Mouse (Mus musculus) gastrocnemius, postnatal 25 days (tissue): ENCODE results near the gene Olfr480. TPM values are rescaled to one million over a fixed set of nuclear protein-coding genes. Genes with fewer than 3 reads are reported as not detected.

ENCODE experiments used
- DNase-seq: peaks from one replicate; pipeline ENCODE4 v3.0.0; 2022
- long read RNA-seq, 2 experiments: library from polyadenylated mRNA; stranded (forward); transcript quantifications; one replicate each; pipeline ENCODE4 v2.0.0; 2021
- total RNA-seq, 2 experiments: library from RNA; stranded (reverse); gene quantifications; 1 replicate in 1 of 2; 2 replicates in 1 of 2; pipeline ENCODE4 v1.2.3; 2021

Gene Olfr480
- not detected for total RNA-seq
- long read RNA-seq, experiment 1: 0 reads
- long read RNA-seq, experiment 2: 0 reads

DNA sequence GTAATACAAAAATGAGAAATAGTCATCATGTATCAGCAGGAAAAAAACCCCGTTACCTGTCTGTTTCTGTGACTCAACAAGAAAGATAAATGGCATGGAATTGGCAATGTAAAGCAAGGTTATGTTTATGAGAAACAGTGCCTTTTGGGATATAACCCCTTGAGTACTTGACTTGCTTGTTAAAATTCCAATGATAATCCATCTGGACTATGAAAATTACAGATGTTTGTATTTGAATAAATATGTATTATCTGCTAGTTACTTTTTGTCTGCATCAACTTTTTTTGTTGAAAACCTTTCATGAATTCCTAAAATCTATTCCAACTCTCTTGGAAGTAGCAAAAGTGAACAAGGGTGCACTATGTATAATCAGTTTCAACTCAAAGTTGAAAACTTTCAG, at the start of gene Olfr480:
TSS of gene Olfr480 (minus strand) at position 101 of the 400 bp plus-strand sequence.
- DNase-seq: no peak

DNA sequence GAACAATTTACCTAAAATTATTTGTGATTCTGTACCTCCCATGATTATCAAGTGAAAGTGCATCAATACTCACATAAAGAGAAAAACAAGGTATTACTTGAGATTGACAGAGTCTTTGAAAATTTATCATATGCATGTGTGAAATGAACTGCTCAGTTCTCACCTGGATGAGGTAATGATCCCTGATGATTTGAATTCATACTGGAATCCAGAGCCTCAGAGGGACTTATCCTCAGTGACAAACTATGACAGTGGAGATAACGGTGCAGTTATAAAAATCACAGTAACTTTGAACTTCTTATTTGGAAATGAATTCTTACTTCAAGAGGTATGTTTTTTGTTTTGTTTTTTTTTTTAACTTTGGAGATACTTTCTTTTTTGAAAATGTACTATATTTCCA, 33.4 kb upstream of the Olfr480 start, which contains the start of gene Olfr483:
TSS of gene Olfr483 (plus strand) at position 301 of the 400 bp plus-strand sequence.
- no peak for DNase-seq

- no peak for DNase-seq
These were observed 30.3 kb upstream of the Olfr480 start, which contains the start of gene Olfr482 for GRCm38 (mm10) chr7:108097486-108097885. Olfr482 (minus strand) TSS chr7:108097586.

GRCm38 (mm10) chr7:108079555-108079954, 12.4 kb upstream of the Olfr480 start, which contains the start of gene Olfr481:
Olfr481 (plus strand) TSS chr7:108079855.
- DNase-seq: no peak

GRCm38 (mm10) chr7:108050393-108050792, 16.8 kb downstream of the Olfr480 start, which contains the start of gene Olfr479:
Olfr479 (plus strand) TSS chr7:108050693.
- no peak for DNase-seq

GRCm38 (mm10) chr7:108033889-108034288, 33.3 kb downstream of the Olfr480 start, which contains the start of gene Olfr478:
Olfr478 (minus strand) TSS chr7:108033989.
- no peak for DNase-seq

Other genes with a start within 250 kb of the Olfr480 start
- not detected for gene Olfr469, start 241.8 kb downstream of the Olfr480 start, total RNA-seq
- not detected for gene Olfr470, start 219.9 kb downstream of the Olfr480 start, total RNA-seq
- not detected for gene Olfr472, start 169.4 kb downstream of the Olfr480 start, total RNA-seq
- gene Olfr473, start 136.9 kb downstream of the Olfr480 start, total RNA-seq: not detected
- gene Olfr474, start 112.7 kb downstream of the Olfr480 start, total RNA-seq: not detected
- not detected for gene Olfr476, start 102.5 kb downstream of the Olfr480 start, total RNA-seq
- gene Olfr477, start 80.7 kb downstream of the Olfr480 start, total RNA-seq: not detected
- gene Olfr478, start 33.4 kb downstream of the Olfr480 start, total RNA-seq: not detected
- not detected for gene Olfr479, start 16.7 kb downstream of the Olfr480 start, total RNA-seq
- gene Olfr481, start 12.5 kb upstream of the Olfr480 start, total RNA-seq: not detected
- gene Olfr482, start 30.2 kb upstream of the Olfr480 start, total RNA-seq: under 1 TPM; 0.46 to 0.61 TPM
- gene Olfr483, start 33.5 kb upstream of the Olfr480 start, total RNA-seq: not detected
- gene Olfr484, start 60.1 kb upstream of the Olfr480 start, total RNA-seq: not detected
- gene Olfr485, start 92.5 kb upstream of the Olfr480 start, total RNA-seq: not detected
- gene Olfr486, start 105.4 kb upstream of the Olfr480 start, total RNA-seq: not detected
- not detected for gene Olfr487, start 147.3 kb upstream of the Olfr480 start, total RNA-seq
- not detected for gene Olfr488, start 191.0 kb upstream of the Olfr480 start, total RNA-seq
- not detected for gene Olfr490, start 221.6 kb upstream of the Olfr480 start, total RNA-seq
- not detected for gene Olfr491, start 246.1 kb upstream of the Olfr480 start, total RNA-seq